ENCODE assay signal across 17 mouse cellular contexts in genomic region chr12:98301980-98302379, GRCm38 (mm10). TPM values are rescaled to one million over a fixed set of nuclear protein-coding genes. Genes with fewer than 3 reads are reported as not detected.
"Had no signal": no experiment of that assay in that cellular context is flagged by ENCODE, and none has a peak within 500 bp of the region (broad histone marks: within the 10 kb centered on the region; RNA-seq: fewer than 3 reads in every experiment).

No protein-coding gene starts in this region.

- H3K36me3 ChIP-seq: neural tube, embryonic 13.5 days; neural tube, embryonic 15.5 days; stomach, embryonic 15.5 days had no signal

- H3K4me1 ChIP-seq: neural tube, embryonic 13.5 days; neural tube, embryonic 15.5 days; stomach, embryonic 15.5 days had no signal

- H3K4me2 ChIP-seq: neural tube, embryonic 13.5 days; neural tube, embryonic 15.5 days; stomach, embryonic 15.5 days had no signal

- H3K4me3 ChIP-seq: neural tube, embryonic 13.5 days; neural tube, embryonic 15.5 days; stomach, embryonic 15.5 days had no signal

- H3K9ac ChIP-seq: neural tube, embryonic 13.5 days; neural tube, embryonic 15.5 days; stomach, embryonic 15.5 days had no signal

- DNase-seq: retina, postnatal 1 day; right cerebral cortex, adult 18-20 months; right cerebral cortex, postnatal 14 days; right cerebral cortex, postnatal 25 days; right cerebral cortex, postnatal 4 days; spleen, adult 18-20 months; thymus, adult 18-20 months; thymus, adult 2 months; thymus, postnatal 14 days; thymus, postnatal 25 days; thymus, postnatal 36 days; thymus, postnatal 4 days had no signal

- H3K9me3 ChIP-seq: neural tube, embryonic 13.5 days; neural tube, embryonic 15.5 days; stomach, embryonic 15.5 days had no signal

- H3K27me3 ChIP-seq: neural tube, embryonic 13.5 days; neural tube, embryonic 15.5 days; stomach, embryonic 15.5 days had no signal

- H3K27ac ChIP-seq: neural tube, embryonic 13.5 days; neural tube, embryonic 15.5 days; stomach, embryonic 15.5 days; stomach, postnatal 0 days had no signal

RNA-seq across cellular contexts. Expression of gene Gpr65, which starts 33.5 kb away (rescaled TPM):
- polyA plus RNA-seq: neural tube, embryonic 14.5 days had no signal
